Mouse (Mus musculus): ENCODE results near the gene Ank2. TPM values are rescaled to one million over a fixed set of nuclear protein-coding genes. Genes with fewer than 3 reads are reported as not detected.

Gene Ank2
- polyA plus RNA-seq, 1 experiment from 2014 or later: 16.6 TPM

- no peak for DNase-seq (ENCODE audit: low spot score)
- Histone ChIP-seq H3K9ac (ENCODE audit: low read length) (no peak overlapping the region), H3K27me3 (ENCODE audit: control insufficient read depth, insufficient read depth, low read length) (no peaks in the 10 kb centered on the region), H3K36me3 (ENCODE audit: control insufficient read depth, insufficient read depth, low read length) (no peaks in the 10 kb centered on the region), H3K4me3 (ENCODE audit: low read depth, low read length) (no peak overlapping the region), H3K4me2 (ENCODE audit: low read depth, severe bottlenecking) (no peak overlapping the region), H3K27ac (replicated peaks; ENCODE audit: low read depth, low read length) (no peak overlapping the region), H3K9me3 (ENCODE audit: control insufficient read depth, low read length) (no peaks in the 10 kb centered on the region), H3K4me1 (ENCODE audit: control insufficient read depth, insufficient read depth, low read length) (no peaks in the 10 kb centered on the region)
- ATAC-seq (ENCODE audit: insufficient number of reproducible peaks, low FRiP score, low TSS enrichment, low read depth): no peak
- WGBS: 93% methylated on average over 9 of the region's 9 CpGs
Measured at GRCm38 (mm10) chr3:127350602-127351362, 148.4 kb downstream of the Ank2 start.

- Histone ChIP-seq H3K27ac (replicated peaks; ENCODE audit: low read depth, low read length) (no peak overlapping the region), H3K4me1 (ENCODE audit: control insufficient read depth, insufficient read depth, low read length) (no peaks in the 10 kb centered on the region), H3K4me3 (ENCODE audit: low read depth, low read length) (no peak overlapping the region), H3K9me3 (ENCODE audit: control insufficient read depth, low read length) (no peaks in the 10 kb centered on the region), H3K9ac (ENCODE audit: low read length) (no peak overlapping the region), H3K36me3 (ENCODE audit: control insufficient read depth, insufficient read depth, low read length) (no peaks in the 10 kb centered on the region), H3K4me2 (ENCODE audit: low read depth, severe bottlenecking) (no peak overlapping the region), H3K27me3 (ENCODE audit: control insufficient read depth, insufficient read depth, low read length) (no peaks in the 10 kb centered on the region)
- ATAC-seq (ENCODE audit: insufficient number of reproducible peaks, low FRiP score, low TSS enrichment, low read depth) (no peak), DNase-seq (ENCODE audit: low spot score) (no peak)
- WGBS: 80% methylated on average over 7 of the region's 7 CpGs
Measured at GRCm38 (mm10) chr3:127348926-127349325, 150.2 kb downstream of the Ank2 start.

GRCm38 (mm10) chr3:127345860-127346459 is 153.2 kb downstream of the Ank2 start:
- Histone ChIP-seq H3K4me3 (ENCODE audit: low read depth, low read length) (no peak overlapping the region), H3K9me3 (ENCODE audit: control insufficient read depth, low read length) (no peaks in the 10 kb centered on the region), H3K9ac (ENCODE audit: low read length) (no peak overlapping the region), H3K36me3 (ENCODE audit: control insufficient read depth, insufficient read depth, low read length) (no peaks in the 10 kb centered on the region), H3K4me2 (ENCODE audit: low read depth, severe bottlenecking) (no peak overlapping the region), H3K4me1 (ENCODE audit: control insufficient read depth, insufficient read depth, low read length) (no peaks in the 10 kb centered on the region), H3K27ac (replicated peaks; ENCODE audit: low read depth, low read length) (no peak overlapping the region), H3K27me3 (ENCODE audit: control insufficient read depth, insufficient read depth, low read length) (no peaks in the 10 kb centered on the region)
- DNase-seq (ENCODE audit: low spot score): no peak
- ATAC-seq (ENCODE audit: insufficient number of reproducible peaks, low FRiP score, low TSS enrichment, low read depth): no peak
- 89% methylated on average over 8 of the region's 8 CpGs for WGBS

- 90% methylated on average over 2 of the region's 2 CpGs for WGBS
- H3K9me3 ChIP-seq (ENCODE audit: control insufficient read depth, low read length): no peaks in the 10 kb centered on the region
- no peak for DNase-seq (ENCODE audit: low spot score)
Measured at GRCm38 (mm10) chr3:127341300-127341699, 157.8 kb downstream of the Ank2 start.

GRCm38 (mm10) chr3:127334876-127335275 is 164.3 kb downstream of the Ank2 start:
- DNase-seq (ENCODE audit: low spot score) (no peak), ATAC-seq (ENCODE audit: insufficient number of reproducible peaks, low FRiP score, low TSS enrichment, low read depth) (no peak)
- Histone ChIP-seq H3K27ac (replicated peaks; ENCODE audit: low read depth, low read length) (no peak overlapping the region), H3K36me3 (ENCODE audit: control insufficient read depth, insufficient read depth, low read length) (no peaks in the 10 kb centered on the region), H3K4me3 (ENCODE audit: low read depth, low read length) (no peak overlapping the region), H3K27me3 (ENCODE audit: control insufficient read depth, insufficient read depth, low read length) (no peaks in the 10 kb centered on the region), H3K4me1 (ENCODE audit: control insufficient read depth, insufficient read depth, low read length) (no peaks in the 10 kb centered on the region), H3K4me2 (ENCODE audit: low read depth, severe bottlenecking) (no peak overlapping the region), H3K9ac (ENCODE audit: low read length) (no peak overlapping the region), H3K9me3 (ENCODE audit: control insufficient read depth, low read length) (no peaks in the 10 kb centered on the region)
- WGBS: 89% methylated on average over 6 of the region's 6 CpGs

More at GRCm38 (mm10) chr3:127341300-127341699, 157.8 kb downstream of the Ank2 start:
- Histone ChIP-seq H3K9ac (ENCODE audit: low read length) (no peak overlapping the region), H3K4me2 (ENCODE audit: low read depth, severe bottlenecking) (no peak overlapping the region), H3K27ac (replicated peaks; ENCODE audit: low read depth, low read length) (no peak overlapping the region), H3K27me3 (ENCODE audit: control insufficient read depth, insufficient read depth, low read length) (no peaks in the 10 kb centered on the region), H3K4me3 (ENCODE audit: low read depth, low read length) (no peak overlapping the region), H3K36me3 (ENCODE audit: control insufficient read depth, insufficient read depth, low read length) (no peaks in the 10 kb centered on the region), H3K4me1 (ENCODE audit: control insufficient read depth, insufficient read depth, low read length) (no peaks in the 10 kb centered on the region)
- no peak for ATAC-seq (ENCODE audit: insufficient number of reproducible peaks, low FRiP score, low TSS enrichment, low read depth)

GRCm38 (mm10) chr3:127331562-127331961 is 167.6 kb downstream of the Ank2 start:
- Histone ChIP-seq H3K27me3 (ENCODE audit: control insufficient read depth, insufficient read depth, low read length) (no peaks in the 10 kb centered on the region), H3K27ac (replicated peaks; ENCODE audit: low read depth, low read length) (no peak overlapping the region), H3K9ac (ENCODE audit: low read length) (no peak overlapping the region), H3K9me3 (ENCODE audit: control insufficient read depth, low read length) (no peaks in the 10 kb centered on the region), H3K36me3 (ENCODE audit: control insufficient read depth, insufficient read depth, low read length) (no peaks in the 10 kb centered on the region), H3K4me2 (ENCODE audit: low read depth, severe bottlenecking) (no peak overlapping the region), H3K4me1 (ENCODE audit: control insufficient read depth, insufficient read depth, low read length) (no peaks in the 10 kb centered on the region), H3K4me3 (ENCODE audit: low read depth, low read length) (no peak overlapping the region)
- WGBS: 90% methylated on average over 6 of the region's 6 CpGs
- DNase-seq (ENCODE audit: low spot score): no peak
- ATAC-seq (ENCODE audit: insufficient number of reproducible peaks, low FRiP score, low TSS enrichment, low read depth): no peak

GRCm38 (mm10) chr3:127326355-127326754 is 172.8 kb downstream of the Ank2 start:
- DNase-seq (ENCODE audit: low spot score) (no peak), ATAC-seq (ENCODE audit: insufficient number of reproducible peaks, low FRiP score, low TSS enrichment, low read depth) (no peak)
- Histone ChIP-seq H3K4me3 (ENCODE audit: low read depth, low read length) (no peak overlapping the region), H3K27me3 (ENCODE audit: control insufficient read depth, insufficient read depth, low read length) (no peaks in the 10 kb centered on the region), H3K4me1 (ENCODE audit: control insufficient read depth, insufficient read depth, low read length) (no peaks in the 10 kb centered on the region), H3K27ac (replicated peaks; ENCODE audit: low read depth, low read length) (no peak overlapping the region), H3K9ac (ENCODE audit: low read length) (no peak overlapping the region), H3K36me3 (ENCODE audit: control insufficient read depth, insufficient read depth, low read length) (no peaks in the 10 kb centered on the region), H3K9me3 (ENCODE audit: control insufficient read depth, low read length) (no peaks in the 10 kb centered on the region), H3K4me2 (ENCODE audit: low read depth, severe bottlenecking) (no peak overlapping the region)
- 87% methylated on average over 8 of the region's 8 CpGs for WGBS

- DNase-seq (ENCODE audit: low spot score) (peak; percentile 73), ATAC-seq (ENCODE audit: insufficient number of reproducible peaks, low FRiP score, low TSS enrichment, low read depth) (no peak)
- Histone ChIP-seq H3K9me3 (ENCODE audit: control insufficient read depth, low read length) (no peaks in the 10 kb centered on the region), H3K27ac (replicated peaks; ENCODE audit: low read depth, low read length) (no peak overlapping the region), H3K4me1 (ENCODE audit: control insufficient read depth, insufficient read depth, low read length) (no peaks in the 10 kb centered on the region), H3K4me3 (ENCODE audit: low read depth, low read length) (no peak overlapping the region), H3K4me2 (ENCODE audit: low read depth, severe bottlenecking) (no peak overlapping the region), H3K27me3 (ENCODE audit: control insufficient read depth, insufficient read depth, low read length) (no peaks in the 10 kb centered on the region), H3K36me3 (ENCODE audit: control insufficient read depth, insufficient read depth, low read length) (no peaks in the 10 kb centered on the region), H3K9ac (ENCODE audit: low read length) (no peak overlapping the region)
Measured at GRCm38 (mm10) chr3:127322870-127323269, 176.3 kb downstream of the Ank2 start.

Data from limb, embryonic 11.5 days (tissue).